Mouse (Mus musculus) ES-Bruce4 (cell line): ENCODE measurements around the gene Orm1.

Source experiments
- CTCF ChIP-seq: IDR thresholded peaks from one replicate; pipeline ENCODE4 v1.8.1; 2011; ENCODE audit warnings: low read depth, low read length
- EP300 ChIP-seq: IDR thresholded peaks from 2 replicates; pipeline ENCODE4 v1.6.1; 2011; ENCODE audit warnings: low read depth, low read length; ENCODE audit not compliant: insufficient read depth
- POLR2A ChIP-seq: IDR thresholded peaks from one replicate; pipeline ENCODE4 v1.8.1; 2011; ENCODE audit warnings: low read length; ENCODE audit not compliant: insufficient read depth

GRCm38 (mm10) chr4:63346659-63347058 is 2.3 kb downstream of the Orm1 start:
- TF ChIP-seq EP300 (no peak), CTCF (no peak), POLR2A (no peak)
